Mouse (Mus musculus): ENCODE measurements around the gene Fktn.
"Not testable (repeated sequence)": the region's sequence is repeated elsewhere in the genome, so short reads cannot be mapped to it uniquely, and the experiment has no call there.

Fktn gene
- long read RNA-seq, experiment 1, full-length matches to known transcripts = 5 of 12 reads
- long read RNA-seq, experiment 1, partial matches to known transcripts = 1 of 12 reads
- long read RNA-seq, experiment 1, other reads (novel, unspliced or antisense) = 6 of 12 reads
- long read RNA-seq, experiment 2, full-length matches to known transcripts = 5 of 16 reads
- long read RNA-seq, experiment 2, partial matches to known transcripts = 3 of 16 reads
- long read RNA-seq, experiment 2, other reads (novel, unspliced or antisense) = 8 of 16 reads

DNA sequence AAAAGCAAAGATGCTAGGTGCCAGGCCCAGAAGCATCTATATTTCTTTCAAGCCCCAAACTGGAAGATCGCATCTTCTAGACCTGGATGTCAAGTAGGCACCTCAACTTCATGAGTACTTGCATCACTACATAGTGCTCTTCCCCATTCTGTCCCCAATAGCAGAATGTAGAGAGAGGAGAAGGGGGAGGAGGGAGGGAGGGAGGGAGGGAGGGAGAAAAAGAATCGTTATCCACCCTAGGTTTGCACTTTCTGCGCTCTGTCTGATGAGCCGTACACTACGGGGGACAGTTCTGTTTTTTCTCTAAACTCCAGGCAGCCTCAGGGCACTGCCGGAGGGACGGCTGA is at the start of gene Fktn:
Gene Fktn (plus strand): TSS at position 295 of the 347 bp plus-strand sequence.
- intact Hi-C loops (cut with DNase I) = no loop called here

DNA sequence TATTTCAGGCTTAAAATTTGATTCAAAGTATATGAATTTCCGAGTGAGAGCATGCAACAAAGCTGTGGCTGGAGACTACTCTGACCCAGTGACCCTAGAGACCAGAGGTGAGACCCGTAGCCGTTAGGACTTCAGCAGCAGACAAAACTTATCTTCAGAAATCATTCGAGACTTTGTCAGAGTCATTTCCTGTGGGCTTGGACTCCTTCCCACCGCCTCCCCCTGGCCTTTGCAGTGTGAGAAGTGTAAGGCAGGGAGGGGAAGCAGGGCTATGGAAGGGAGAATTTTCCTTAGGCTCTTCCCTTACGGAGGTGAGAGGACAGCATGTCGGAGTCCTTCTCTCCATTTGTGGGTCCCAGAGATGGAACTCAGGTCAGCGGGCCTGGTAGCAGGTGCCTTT is 31.7 kb upstream of the Fktn start:
- intact Hi-C loops (cut with DNase I) = no loop called here

DNA sequence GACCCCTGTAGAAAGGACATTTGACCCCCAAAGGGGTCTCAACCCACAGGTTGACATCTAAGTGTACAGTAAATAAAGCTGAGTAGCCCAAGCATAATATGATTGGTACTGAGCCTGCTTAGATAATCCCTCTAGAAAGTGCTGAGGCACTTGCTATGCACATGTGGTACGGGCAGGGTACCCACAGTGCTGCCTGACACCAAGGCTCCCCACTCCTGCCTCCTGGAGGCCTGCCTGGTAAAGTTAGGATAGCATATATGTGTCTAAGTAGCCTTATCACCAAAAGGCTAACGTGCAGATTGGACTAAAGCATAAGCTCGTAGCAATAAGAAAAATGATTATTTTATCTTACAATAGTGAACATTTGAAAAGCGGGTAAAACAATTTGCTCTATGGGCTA is 24.8 kb upstream of the Fktn start:
- intact Hi-C loops (cut with DNase I) = no loop called here

DNA sequence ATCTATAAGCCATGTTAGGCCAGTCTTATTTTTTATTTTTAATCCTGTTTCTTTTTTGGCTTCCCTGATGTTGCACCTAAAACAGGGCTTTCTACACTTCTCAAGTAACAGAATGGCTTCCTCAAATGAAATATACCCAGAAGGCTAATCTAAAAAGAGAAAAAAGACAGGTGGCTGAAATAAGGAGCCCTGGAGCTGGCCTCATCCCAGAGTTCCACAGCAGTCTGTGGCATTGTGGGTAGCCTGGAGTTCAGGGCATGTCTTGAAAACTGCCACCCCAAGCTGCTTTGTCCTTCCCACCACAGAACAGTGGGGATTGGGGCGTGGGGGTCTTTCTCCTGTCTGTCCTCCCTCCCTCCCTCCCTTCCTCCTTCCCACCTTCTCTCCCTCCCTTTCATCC is 22.4 kb upstream of the Fktn start:
- intact Hi-C loops (cut with DNase I) = no loop called here

DNA sequence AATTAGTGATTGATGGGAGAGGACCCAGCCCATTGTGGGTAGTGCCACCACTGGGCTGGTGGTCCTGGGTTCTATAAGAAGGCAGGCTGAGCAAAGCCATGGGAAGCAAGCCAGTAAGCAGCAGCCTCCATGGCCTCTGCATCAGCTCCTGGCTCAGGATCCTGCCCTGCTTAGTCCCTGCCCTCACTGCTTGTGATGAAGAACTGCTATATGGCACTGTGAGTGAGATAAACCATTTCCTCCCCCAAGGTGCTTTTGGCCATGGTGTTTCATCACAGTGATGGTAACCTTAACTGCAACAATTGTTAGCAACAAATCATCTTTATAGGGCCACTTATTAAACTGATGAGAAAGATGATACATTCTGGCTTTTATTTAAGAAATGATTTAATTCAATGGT is 4.6 kb upstream of the Fktn start:
- intact Hi-C loops (cut with DNase I) = not testable (repeated sequence)

DNA sequence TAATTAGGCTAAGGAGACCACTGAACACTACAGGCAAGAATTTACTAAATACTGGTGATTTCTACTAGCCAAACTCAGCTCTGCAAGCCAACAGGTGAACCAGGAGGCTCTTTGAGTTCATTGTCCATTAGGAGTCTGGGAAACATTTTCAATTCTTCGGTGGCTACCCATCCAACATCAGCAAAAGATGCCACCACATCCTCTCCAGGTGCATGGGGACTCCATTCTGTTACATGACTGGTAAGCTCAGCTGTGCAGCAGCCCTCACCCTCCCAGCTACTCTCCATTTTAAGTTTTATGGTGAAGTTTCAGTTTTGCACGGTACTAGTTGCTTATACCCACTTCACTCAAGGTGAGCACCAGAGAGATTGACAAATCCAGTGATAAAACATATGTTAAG is 3.8 kb upstream of the Fktn start:
- intact Hi-C loops (cut with DNase I) = no loop called here

DNA sequence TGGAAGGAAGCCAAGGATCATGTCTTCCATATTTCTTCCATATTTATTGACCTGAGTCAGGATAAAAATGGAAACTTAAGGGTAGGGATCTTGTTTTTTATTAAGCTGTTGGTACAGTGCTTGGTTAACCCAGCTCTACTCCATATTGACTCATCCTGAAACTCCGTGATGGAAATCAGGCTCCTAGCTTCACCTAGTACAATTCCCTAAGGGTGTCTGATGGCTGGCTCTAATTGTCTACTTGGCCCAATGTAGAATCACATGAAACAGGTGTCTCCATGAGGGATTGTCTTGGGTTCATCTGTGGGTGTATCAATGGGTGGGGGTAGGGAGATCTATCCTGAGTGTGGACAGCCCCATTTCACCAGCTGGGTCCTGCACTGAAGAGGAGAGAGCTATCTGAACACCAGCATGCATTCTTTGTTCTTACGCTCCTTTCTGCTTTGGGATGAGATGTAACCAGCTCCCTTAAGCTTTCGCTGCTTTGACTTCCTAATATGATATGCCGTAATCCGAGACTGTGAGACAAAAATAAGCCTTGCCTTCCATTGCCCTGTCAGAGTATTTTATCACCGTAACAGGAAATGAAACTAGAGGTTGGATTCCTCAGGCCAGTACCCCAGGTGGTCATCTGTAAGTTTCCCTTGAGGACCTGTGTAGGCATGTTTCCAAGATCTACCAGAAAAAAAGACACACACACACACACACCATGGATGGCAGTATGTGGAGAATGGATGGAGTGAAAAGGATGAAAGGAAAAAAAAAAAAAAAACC is 3.1 kb upstream of the Fktn start:
- intact Hi-C loops (cut with DNase I) = no loop called here

DNA sequence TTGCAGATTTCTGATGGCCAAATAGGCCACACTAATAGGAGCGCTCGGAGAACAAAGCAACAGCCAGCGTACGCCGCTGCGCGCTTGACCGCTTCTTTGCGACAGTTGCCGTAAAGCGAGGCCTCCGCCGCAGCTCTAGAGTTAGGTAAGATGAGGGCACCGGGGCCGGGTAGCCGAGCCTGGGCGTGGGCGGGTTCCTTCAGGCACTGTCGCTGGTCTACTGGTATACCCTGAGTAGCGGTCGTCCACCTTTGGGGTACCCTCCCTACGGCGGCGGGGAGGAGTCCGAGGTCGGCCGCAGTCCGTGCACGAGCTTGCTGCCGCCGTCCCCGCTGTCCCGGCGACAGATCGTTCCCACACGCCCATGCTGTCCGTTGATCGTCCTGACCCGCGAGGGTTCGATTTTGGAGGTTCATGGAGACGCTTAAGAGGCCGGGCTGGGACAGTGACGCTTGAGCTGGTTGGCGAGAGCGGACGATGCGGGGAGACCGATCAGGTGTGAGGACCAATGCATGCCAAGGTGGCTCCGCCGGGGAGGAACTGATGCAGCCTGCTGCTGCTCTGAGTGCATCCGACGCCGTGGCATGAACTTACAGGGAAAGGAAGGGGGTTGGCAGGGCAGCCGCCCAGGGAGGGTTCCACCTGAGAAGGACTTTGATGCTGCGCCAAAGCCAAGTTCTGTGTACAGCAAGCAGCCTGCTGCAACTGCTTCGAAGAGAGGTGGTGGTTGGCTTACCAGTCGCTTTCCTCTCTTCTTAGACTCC is 435 bp downstream of the Fktn start:
- intact Hi-C loops (cut with DNase I) = no loop called here

DNA sequence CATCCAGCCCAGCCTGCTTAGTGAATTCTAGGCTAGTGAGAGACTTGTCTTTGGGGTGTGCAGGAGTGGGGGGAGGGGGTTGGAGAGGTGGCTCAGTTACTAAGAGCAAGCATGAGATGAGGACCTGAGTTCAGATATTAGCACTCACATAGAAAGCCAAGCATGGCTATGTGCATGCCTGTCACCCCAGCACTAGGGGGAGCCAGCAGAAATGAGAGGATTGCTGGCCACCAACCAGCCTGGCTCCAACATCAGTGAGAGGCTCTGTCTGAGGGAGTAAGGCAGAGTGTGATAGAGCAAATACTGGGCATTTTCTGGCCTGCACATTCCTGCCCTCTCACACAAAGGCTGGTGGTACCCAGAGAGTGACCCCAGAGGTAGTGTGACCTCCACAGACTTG is 2.2 kb downstream of the Fktn start:
- intact Hi-C loops (cut with DNase I) = no loop called here

DNA sequence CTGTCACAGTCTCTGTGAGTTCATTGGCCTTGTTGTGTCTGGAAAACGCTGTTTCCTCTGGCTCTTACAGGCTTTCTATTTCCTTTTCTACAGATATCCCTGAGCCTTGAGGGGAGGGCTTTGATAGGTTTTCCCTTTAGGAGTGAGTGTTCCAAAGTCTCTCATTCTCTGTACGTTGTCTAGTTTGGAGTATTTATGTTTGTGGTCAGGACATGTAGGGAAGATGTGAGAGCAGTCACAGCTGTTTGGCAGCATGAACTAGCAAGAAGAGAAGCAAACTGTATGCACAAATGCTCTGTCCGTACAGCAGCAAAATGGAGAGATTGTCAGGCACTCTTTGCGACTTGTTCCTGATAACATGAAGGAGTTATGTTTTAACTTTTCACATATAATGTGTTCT is 3.7 kb downstream of the Fktn start:
- intact Hi-C loops (cut with DNase I) = no loop called here

DNA sequence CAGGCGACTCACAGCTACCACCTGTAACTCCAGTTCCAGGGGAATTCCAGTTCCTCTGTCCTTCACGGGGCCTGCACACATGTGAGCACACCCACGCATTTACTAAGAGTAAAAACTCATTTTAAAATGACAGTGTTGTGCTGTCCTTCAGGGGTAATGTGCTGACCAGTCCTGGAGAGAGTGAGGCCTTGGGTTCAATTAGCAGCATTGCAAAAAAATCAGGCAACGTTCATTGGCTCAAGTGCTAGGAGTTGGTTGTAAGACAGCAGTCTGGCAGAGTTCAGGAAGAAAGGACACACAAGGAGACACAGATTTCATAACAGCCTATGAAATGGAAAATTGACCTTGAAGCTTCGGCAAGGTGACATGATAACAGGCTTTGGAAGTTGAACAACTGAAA is 4.5 kb downstream of the Fktn start:
- intact Hi-C loops (cut with DNase I) = no loop called here

DNA sequence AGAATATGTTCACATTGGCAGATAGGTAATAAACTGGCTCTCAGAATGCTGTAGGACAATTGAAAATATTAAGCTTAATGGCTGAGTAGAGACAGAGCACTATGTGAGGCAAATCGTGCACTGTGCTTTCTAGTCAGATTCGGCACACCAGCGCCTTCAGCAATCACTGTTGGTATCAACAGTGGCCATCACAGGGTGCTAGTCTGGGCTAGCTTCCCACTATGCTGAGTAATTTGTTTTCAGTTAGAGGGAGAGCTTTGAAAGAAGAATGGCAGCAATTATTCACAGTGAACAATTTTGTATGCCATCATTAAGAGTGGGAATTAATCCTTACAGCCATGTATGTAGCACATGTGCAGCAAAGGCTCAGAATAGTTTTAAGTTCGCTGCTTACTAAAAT is 8.7 kb downstream of the Fktn start:
- intact Hi-C loops (cut with DNase I) = no loop called here

DNA sequence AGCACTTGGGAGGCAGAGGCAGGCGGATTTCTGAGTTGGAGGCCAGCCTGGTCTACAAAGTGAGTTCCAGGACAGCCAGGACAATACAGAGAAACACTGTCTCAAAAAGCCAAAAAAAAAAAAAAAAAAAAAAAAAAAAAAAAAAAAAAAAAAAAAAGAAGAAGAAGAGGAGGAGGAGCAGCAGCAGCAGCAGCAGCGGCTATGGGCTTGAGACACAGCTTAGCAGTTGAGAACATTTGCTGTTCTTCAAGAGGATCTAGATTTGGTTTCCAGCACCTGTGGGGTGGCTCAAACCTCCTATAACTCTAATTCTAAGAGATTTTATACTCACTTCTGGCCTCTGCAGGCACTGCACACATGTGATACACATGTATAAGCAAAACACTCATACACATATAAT is 12.3 kb downstream of the Fktn start:
- intact Hi-C loops (cut with DNase I) = not testable (repeated sequence)

DNA sequence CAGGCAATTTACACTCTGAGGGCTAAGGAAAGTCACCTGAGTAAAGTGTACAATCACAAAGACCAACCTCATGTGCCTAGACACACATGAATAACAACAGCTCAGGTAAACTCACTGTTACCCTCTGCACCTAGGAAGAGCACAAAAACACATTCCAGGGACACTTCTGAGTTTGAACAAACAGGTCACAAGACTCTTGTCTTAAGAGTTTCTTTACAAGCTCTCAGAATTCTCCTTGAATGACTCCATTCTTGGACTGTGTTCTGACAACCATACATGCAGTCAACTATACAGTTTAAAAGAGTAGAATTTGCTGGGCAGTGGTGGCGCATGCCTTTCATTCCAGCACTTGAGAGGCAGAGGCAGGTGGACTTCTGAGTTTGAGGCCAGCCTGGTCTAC is 14.3 kb downstream of the Fktn start:
- intact Hi-C loops (cut with DNase I) = no loop called here

DNA sequence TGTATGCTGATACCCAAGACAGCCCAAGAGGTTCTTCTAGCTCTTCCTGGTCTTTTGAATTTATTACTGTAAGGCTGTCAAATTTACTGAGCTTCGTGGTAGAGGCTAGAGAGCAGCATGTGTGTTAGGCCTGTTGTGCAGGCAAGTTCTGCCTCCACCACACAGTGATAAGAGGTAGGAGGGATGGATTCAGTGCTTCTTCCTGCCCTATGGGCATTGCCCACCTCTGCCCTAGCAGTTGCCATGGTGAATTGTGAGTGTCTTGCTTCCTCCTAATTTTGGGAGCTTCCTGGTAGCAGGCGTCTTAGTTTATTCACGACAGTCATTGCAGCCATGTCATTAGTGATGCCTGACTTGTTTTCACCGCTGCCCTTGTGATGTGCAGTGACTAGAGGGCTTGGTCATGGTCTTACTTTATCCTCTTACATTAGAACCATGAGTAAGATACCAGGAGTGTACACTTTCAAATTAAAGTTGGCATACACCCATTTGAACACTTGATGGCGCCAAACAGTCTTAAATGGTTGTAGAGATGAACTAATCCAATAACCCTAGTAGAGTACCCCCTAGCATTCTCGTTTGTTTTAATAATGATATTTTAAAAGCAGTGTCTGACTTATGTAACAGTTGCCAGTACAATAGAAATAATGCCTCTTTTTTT is 25.3 kb downstream of the Fktn start:
- intact Hi-C loops (cut with DNase I) = loop anchor here (2.0 kb wide), 1 partner anchor 106 kb away; no protein-coding TSS in a partner anchor

DNA sequence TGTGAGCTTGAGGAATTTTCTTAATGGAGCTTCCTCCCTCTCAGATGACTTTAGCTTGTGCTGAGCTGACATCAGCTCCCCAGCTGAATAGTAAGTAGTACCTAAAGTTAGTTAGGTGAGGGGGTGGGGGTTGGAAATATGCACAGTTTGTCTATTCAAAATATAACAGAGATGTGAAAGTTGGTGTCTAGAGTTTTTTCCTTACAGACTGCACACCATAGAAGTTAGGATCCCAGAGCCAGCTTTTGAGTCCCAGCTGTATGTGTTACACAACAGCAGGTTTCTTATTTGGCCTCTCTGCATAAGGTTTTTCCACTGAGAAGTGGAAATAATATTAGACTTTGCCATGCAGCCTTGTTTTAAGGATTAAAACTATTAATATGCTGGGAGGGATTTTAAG is 36.0 kb downstream of the Fktn start:
- intact Hi-C loops (cut with DNase I) = no loop called here

DNA sequence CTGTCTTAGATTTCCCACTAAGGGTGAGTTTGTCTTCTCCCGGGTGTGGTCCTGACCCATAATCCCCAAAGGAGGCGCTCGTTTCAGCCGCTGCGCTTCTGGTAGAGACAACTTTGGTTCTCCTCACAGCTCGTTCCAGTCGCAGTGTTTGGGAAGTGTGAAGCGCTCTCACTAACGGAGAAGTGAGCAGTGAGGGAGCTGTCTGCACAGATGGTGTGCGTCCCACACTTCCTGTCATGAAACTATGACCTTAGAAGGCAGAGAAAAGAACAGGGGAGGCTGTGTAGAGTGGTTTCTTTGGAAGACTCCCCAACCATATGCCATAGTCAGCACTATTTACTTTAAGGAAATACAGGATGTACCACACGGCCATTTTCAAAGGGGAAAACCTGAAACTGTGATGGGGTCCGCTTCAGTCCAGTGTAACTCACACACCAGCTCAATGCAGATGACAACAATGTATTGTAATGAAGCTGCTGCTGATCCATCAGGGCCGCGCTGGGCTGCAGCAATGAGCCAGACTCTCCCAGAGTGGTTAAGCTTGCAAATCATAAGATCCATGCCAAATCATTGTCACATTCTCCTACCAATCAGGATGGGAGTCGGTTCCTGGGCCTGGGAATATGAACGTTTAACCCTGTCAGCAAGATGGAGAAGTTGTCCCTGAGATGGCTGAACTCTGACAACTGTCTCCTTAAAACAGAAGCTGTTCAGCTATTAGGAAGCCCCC is 36.8 kb downstream of the Fktn start:
- intact Hi-C loops (cut with DNase I) = no loop called here

DNA sequence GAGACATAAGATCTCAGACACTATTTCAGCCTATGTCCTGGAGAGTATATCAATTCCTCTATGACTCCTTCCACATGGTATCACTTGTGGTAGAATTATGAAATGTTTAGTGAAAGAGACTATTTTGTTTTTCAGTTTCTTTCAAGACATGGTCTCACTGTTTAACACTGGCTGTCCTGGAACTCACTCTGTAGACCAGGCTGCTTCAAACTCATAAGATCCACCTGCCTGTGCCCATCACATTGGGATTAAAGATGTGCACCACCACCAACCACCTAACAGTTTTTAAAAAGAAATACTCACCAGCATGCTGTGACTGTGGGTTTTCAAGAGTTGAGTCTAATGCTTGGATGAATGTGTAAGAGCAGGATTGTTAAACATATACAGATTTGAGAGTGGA is 43.2 kb downstream of the Fktn start:
- intact Hi-C loops (cut with DNase I) = no loop called here

DNA sequence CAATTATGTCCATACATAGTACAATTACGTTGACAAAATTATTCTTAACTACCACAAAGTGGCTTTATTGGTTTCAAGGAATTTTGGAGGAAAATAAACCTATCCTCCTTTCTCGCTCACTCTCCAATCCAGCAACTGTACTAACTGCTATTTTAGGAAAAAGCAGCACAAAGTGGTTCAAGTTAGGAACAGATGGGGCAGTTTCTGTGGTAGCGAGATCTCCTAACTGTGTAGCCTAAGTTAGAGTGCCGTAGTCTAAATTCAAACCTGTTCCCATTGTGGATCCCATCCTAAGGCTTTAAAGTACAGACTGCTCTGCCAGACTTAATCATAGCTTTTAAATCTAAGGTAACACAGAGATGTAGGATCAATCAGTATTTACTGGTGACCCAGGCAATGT is 45.0 kb downstream of the Fktn start:
- intact Hi-C loops (cut with DNase I) = no loop called here

DNA sequence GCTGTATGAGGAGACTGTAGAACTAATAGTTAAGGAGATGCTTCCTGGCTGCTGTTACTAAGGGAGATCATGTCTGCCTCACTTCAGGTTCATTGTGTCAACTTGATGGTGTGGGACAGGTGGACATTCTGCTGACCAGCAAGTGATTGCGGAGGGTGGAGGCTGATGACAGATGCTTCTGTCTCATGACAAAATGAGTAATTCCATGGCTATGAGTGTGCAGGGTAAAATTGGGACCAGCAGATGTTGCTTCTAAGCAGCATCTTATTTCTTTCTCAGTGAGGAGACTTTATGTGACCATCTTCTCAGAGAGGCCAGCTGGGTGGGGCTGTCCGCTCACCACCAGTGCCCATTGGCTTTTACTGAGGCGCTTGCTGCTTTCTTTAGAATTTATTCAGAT is 45.9 kb downstream of the Fktn start:
- intact Hi-C loops (cut with DNase I) = no loop called here

DNA sequence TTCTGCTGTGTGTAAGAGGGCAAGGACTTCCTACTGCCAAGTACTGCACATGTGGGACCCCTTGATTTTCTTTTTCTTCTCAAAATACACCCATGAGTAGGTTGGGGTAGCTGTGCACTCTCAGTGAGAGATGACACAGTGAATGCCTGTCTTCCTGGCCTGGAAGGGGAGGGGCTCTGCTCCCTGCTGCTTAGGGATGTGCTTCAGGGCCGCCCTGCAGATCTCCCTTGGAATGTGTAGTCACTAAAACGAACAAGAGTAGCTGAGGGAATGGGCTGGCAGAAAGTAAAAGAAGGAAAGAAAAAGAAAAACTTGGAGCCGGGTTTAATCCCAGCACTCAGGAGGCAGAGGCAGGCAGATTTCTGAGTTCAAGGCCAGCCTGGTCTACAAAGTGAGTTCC is 48.7 kb downstream of the Fktn start:
- intact Hi-C loops (cut with DNase I) = no loop called here
